Mouse (Mus musculus) testis, postnatal 14 days (tissue): ENCODE results near the gene Rassf1.

Experiments
- DNase-seq: peaks from one replicate; pipeline ENCODE4 v3.0.0; 2021; ENCODE audit warnings: low spot score

Rassf1 gene

DNA sequence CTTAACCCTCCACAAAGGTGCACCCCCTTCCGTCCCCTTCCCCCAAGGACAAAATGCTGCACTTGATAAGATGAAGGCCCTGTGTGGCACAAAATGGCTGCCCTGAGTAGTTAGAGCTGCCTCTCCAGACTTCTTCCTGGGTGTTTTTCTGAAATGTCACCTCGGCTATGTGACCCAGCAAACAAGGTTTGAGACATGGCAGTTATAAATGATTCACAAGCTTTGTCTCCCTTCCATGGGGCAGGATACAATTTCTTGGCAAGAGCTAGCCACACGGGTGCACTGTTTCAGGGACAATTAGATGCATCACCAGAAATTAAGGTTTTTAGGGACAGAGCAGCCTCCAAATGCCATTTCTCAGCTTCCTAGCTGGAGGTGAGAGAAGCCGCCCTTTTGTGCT lies 10.9 kb upstream of the Rassf1 start:
- no peak for DNase-seq

DNA sequence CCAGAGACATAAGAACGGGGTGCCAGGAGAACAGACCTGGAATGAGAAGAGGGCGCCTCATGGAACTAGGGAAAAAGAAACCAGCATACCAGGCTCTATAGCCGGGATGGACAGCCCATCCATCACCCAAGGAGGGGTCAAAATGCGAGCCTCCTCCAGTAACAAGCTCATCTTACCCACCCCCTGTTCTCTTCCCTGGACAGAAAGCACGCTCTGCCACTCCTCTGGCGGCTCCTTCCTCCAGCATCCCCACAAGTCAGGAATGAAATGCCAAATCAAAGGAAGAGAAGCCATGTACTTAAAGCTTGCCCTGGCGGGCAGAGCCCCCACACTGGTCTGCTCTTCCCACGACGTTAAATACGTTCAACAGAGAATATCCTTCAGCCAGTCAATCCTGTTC lies 10.3 kb upstream of the Rassf1 start:
- no peak for DNase-seq

DNA sequence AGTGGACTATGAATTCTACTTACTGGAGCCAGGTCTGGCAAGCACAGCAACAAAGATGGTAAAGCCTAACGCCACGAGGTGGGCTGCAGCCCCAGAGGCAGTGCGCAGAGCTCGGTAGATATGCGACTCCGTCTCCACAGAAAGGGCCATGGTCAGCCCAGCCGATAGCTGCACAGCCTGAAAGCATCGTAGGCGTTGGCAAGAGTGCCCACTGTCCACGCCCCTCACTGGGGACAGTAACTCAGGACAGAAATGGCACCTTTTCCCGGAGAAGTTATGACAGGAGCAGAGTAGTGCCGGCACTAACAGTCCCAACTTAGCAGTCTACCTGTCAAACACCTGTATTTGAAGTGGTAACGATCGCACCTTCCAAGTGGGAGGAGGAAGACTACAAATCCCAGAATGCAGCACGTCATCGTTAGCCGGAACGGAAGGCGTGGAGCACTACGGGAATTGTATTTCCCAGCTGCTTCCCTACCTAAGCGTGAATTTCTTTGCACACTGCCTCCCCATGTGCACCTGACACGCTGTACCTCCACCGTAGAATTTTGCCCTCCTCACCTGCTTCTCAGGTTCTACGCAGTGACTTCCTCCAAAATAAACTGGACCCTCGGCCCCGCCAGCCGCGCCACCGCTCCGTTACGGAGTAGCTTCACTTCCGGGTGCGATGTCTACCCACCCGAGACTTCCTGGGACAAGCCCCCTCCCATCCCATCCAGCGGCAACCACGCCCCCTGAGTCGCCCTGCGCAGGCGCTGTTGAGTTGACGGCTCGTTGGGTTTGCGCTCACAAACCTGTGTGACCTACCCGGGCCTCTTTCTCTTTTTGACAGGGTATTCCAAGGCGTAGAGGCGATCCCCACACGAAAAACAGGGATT lies 9.6 kb upstream of the Rassf1 start, which contains the start of the genes Cyb561d2 and Nprl2:
Gene Cyb561d2, minus strand, starts transcription at position 720 of the 878 bp plus-strand sequence.
Gene Nprl2, plus strand, starts transcription at position 753 of the 878 bp plus-strand sequence.
- peak; percentile 94 for DNase-seq

DNA sequence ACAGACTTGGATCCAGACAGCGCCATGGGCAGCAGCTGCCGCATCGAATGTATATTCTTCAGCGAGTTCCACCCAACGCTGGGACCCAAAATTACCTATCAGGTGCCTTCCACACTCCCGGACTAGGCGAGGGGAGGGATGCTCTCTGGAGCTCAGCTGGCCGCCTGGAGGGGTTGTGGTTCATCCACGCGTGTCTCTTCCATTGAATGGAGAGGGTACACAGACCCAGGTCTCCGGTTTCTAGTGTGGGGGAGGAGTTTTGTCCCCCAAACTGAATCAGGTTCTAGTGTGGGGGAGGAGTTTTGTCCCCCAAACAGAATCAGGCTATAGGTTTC lies 9.0 kb upstream of the Rassf1 start:
- no peak for DNase-seq

DNA sequence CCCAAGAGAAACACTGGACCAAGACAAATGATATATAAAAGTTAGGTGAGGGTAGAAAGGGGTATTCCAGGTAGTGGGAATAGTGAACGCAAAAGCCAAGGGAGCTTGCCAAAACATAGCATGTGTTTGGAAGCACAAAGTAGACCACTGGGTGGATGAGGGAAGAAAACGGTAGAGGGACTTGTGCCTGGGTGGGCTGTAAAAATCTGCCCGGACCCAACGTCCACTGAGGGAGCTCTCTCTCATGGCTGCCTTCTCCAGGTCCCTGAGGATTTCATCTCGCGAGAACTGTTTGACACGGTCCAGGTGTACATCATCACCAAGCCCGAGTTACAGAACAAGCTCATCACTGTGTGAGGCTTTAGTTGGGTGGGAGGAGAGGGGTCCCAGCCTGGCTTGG lies 8.6 kb upstream of the Rassf1 start:
- no peak for DNase-seq

DNA sequence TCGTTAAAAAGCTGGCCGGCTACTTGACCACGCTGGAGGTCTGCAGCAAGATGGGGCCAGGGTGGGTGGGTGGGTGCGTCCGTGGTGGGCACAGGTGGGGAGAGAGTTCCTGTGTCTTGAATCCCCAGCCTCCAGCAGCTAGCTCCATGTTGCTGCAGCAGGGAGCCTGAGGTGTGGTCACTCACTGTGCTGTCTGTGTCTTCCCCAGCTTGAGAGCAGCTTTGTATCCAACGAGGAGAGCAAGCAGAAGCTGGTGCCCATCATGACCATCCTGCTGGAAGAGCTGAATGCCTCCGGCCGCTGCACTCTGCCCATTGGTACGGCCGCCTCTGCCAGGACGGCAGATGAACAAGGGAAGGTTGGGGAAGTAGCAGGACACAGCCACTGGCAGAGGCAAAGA lies 8.1 kb upstream of the Rassf1 start:
- no peak for DNase-seq

DNA sequence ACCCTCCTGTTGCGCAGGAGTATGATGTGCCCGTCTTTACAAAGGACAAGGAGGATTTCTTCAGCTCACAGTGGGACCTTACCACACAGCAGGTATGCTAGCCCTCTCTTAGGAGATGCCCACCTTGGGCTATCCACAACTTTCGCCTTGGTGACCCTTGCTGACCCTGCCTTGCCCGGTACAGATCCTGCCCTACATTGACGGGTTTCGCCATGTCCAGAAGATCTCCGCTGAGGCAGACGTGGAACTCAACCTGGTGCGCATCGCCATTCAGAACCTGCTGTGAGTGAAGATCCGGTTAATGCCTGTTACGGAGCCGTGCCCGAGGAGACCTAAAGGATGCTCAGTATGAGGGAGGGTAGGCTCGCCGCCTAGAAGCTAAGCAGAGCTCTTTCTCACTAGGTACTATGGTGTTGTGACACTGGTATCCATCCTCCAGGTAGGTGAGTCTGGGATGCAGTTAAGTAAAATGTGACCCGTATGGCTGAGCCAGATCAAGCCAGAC lies 7.1 kb upstream of the Rassf1 start:
- no peak for DNase-seq

DNA sequence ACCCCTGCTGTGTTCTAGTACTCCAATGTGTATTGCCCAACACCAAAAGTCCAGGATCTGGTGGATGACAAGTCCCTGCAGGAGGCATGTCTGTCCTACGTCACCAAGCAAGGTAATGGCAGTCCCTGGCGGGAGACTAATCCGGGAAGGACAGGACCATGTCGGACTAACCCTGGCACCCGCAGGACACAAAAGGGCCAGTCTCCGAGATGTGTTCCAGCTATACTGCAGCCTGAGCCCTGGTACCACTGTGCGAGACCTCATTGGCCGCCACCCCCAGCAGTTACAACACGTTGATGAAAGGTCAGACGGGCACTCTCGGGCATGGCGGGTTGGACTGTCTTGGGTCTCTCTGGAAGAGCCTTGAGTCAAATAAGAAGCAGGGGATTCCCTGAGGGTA lies 6.6 kb upstream of the Rassf1 start:
- DNase-seq, result no peak

DNA sequence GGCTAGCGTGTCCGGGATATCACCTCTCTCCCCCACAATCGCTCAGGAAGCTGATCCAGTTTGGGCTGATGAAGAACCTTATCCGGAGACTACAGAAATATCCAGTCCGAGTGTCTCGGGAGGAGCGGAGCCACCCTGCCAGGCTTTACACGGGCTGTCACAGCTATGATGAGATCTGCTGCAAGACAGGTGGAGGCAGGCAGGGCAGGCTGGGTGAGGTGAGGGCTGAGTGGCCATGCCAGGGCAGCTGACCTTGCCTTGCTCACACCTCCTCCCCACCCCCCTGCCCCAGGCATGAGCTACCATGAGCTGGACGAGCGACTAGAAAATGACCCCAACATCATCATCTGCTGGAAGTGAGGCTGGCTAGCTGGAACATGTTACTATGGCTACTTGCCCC lies 6.2 kb upstream of the Rassf1 start:
- DNase-seq, result no peak

DNA sequence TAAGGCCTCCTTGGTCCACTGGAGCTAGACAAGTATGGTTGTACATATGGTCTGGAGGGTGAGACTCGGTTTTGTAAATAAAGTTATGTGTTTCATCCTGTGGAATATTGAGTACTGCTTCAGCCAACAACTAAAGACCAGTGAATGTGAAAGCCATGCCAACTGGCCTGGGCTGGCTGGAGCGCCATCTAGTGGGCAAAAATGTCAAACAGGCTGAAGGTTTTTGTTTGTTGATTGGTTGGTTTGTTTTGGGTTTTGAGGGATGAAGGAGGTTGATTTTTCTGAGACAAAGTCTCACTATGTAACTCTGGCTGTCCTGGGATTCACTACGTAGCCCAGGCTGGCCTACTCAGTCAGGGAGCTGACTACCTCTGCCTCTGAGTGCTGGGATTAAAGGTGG lies 5.8 kb upstream of the Rassf1 start:
- no peak for DNase-seq

DNA sequence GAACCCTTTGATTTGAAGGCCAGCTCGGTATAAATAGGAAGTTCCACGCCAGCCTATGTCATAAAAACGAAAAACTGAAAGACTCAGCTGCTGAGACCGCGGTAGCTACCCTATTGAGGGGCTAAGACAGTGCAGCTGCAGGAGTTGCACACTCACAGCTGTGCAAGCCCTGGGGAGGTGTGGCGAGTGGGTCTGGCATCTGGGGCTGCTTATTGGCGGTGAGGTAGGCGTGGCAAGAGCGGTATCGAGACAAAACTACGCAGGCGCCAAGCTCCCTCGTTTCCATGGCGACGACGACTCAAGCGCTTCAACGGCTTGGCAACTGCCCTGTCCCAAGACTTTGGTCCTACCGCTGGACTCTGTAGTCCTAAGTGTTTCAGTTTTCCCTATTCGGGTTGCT lies 4.3 kb upstream of the Rassf1 start, which contains the start of gene Zmynd10:
Gene Zmynd10, plus strand, starts transcription at position 273 of the 400 bp plus-strand sequence.
- peak; percentile 85 for DNase-seq

DNA sequence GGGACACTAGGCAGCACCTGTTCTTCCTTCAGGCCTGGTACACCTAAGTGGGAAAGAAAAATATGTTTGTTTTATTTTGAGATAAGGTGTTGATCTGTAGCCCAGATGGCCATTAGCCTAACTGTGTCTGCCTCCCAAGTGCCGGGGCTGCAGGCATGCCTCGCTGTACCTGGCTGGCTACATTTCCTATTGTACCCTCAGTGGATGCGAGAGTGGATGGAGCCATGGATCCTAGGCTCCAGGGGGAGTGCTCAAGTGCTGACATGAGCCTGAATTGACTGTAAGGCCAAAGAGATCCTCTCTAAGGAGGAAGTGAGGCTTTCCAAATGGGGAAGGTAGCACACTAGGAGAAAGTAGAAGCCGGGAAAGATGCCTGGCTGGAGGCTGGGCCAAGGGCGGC lies 3.4 kb upstream of the Rassf1 start:
- no peak for DNase-seq

DNA sequence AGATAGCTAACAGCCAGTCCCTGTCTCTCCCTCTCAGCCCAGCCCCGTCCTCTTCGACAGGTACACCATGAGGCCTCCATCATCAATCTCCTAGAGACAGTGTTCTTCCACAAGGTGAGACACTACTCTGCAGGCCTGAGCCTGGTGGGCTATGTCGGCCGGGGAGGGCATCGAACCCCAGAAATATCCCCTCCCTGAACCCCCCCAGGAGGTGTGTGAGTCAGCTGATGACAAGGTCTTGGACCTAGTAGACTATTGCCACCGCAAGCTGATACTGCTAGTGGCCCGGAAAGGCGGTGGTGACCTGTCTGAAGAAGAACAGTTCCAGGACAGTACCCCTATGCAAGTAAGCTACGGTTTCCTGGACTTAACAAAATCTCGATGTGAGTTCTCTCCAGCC lies 2.5 kb upstream of the Rassf1 start:
- DNase-seq, result no peak

DNA sequence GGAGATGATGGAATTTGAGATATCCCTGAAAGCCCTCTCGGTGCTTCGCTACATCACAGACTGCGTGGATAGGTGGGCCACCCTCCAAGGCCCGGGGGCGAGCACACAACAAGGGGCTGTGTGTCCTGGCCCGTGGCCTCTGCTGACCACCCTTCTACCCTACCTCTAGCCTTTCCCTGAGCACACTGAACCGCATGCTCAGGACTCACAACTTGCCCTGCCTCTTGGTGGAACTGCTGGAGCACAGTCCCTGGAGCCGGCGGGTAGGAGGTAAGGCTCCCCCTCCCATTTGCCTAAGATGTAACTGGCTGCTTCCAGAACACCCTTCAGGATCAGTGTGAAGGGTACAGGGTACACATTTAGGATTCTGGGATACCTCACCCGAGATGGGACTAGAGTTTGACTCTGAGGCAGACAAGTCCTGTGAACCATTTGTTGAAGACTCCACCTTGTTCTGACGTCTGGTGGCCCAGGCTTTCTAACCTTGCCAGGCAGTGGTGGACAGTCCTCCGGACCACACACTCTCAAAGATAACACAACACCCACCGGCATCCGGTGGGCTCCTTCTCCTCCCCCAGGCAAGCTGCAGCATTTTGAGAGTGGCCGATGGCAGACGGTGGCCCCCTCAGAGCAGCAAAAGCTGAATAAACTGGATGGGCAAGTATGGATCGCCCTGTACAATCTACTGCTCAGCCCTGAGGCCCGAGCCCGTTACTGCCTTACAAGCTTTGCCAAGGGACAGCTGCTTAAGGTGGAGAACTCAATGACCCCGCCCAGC lies 1.9 kb upstream of the Rassf1 start:
- DNase-seq, result no peak

DNA sequence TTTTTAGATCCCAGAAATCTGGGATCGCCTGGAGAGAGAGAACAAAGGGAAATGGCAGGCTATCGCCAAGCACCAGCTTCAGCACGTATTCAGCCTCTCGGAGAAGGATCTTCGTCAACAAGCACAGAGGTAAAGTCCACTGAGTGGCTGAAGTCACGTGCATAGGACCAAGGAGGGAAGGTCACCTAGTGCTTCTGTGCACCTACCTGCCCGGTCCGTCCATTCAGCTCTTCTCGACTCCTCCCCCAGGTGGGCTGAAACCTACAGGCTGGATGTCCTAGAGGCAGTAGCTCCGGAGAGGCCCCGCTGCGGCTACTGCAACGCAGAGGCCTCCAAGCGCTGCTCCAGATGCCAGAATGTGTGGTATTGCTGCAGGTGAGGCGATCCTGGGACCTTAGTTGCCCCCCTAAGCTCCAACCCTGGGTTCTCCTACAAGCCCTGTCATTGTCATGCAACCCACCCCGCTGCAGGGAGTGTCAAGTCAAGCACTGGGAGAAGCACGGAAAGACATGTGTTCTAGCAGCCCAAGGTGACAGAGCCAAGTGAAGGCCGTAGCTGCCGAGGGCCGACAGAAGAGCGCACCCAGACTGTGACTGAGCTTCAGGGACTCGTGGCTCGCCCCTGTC lies 751 bp upstream of the Rassf1 start:
- DNase-seq, result no peak

DNA sequence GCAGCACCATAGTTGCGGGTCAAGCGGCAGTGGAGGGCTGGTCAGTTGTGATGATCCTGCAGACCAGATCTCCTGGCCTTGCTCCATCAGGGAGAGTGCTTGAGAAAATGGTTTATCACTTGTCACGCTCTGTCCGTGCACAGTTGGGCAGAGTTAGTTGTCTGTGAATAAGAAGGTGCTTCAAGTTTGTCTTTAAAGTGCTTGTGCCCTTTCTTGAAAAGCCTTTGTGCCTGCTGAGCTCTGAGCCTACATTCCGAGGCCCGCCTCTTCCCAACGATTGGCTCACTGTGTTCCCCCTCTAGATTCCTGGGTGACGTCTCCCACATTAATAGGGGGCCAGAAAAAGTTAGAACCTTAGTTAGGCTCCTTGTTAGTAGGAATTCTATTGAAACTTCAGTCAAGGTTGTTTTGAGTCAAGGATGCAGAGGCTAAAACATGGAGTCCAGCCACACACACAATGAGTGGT lies 568 bp downstream of the Rassf1 start:
- no peak for DNase-seq

DNA sequence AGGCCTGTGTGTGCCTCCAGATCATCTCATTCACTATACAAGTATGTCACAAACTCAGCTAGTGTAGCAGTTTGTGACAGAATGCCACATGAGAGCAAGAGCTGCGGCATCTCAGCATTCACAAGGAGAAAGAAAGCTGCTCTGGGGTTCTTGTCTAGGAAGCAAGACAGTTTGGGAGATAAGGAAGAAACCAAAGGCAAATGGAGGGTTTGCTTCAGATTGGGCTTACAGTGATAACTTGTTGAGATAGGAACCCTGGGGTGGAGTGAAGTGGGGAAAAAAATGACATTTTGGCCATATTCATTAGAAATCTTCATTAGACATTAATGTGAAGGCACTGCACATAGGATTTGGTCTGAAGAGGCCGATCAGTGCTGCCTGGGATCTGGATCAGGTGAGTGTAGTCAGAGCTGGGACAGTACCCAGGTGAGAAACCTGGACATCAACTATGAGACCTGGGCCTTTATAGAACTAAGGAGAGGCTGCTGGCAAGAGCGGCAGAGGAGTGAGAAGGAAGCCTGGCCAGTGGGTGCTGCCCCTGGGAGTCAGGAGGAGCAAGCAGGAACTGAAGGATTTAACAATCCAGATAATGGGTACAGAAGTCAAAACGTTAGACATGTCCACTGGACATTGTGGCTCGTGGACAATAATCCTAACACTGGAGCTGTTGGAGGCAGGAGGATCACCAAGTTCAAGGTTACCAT lies 1.5 kb downstream of the Rassf1 start:
- DNase-seq, result no peak

DNA sequence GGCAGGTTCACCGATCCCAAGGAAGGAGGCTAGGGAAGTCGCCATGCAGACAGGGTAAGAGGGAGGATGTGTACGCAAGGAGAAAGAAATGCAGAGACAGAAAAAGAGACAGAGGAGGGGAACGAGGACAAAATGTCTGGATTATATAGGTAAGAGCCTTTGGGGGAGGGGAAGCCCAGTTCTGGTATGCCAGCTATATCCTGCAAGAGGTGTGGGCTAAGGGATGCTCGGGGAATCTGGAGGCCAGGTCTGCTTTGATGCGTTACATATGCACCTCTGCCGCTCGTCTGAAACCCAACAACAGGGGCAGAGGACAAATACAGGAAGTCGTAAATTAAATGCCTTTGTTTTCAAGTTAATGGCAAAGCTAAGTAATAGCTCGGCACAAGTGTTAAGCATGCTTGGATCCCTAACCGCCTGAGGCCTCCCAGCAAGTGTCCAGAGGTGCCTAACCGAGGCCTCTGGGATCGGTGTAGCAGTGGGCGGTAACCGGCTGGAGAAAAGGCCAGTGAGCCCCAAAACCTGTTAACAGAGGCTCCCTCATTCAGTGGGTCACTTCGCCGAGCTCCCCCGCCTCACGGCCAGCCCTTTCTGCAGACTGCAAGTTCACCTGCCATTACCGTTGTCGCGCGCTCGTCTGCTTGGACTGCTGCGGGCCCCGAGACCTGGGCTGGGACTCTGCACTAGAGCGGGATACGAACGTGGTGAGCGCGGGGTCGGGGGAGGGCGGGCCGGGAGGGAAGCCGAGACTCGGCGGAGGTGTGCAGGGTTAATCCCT lies 2.4 kb downstream of the Rassf1 start:
- DNase-seq, result peak; percentile 69

DNA sequence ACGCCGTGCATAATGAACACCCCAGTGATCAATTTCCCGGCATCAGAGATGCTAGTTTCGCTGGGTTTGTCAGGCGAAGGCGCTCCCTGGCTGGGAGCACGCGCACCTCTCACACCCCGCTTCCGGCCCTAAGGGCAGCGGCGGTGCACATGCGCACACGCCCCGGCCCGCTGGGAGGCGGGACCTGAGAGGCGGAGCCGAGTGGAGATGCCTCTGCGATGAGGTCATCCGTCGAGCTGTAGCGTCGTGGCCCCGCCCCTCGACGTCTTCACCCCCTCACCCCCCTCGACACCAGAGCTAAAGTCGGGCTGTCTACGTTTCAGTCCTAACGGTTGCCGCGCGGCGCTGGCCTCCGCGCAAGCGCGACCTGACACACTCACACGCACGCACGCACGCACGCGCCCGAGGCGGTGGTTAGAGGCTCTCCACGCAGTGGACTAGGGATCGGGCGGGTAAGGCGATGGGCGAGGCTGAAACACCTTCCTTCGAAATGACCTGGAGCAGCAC lies 3.0 kb downstream of the Rassf1 start:
- peak; percentile 96 for DNase-seq

DNA sequence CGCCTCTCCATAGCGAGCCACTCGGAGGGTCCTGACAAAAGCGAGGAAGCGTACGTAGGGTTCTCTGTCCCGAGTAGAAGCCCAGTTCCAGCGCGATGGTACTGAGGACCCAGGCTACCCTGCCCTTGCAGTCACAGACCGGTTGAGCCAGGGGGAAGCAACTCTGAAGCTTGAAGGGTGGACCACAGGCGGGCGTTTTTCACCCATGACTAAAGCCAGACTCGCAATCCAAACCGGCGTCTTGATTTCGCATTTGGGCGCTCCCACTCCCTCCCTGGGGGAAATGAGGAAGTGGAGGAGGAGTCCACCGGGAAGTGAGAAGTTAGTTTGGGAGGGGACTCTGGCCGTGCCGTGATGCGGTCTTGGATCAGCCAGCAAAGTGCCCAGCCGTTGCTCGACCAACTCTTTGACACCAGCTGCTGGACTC lies 3.7 kb downstream of the Rassf1 start:
- DNase-seq, result no peak

DNA sequence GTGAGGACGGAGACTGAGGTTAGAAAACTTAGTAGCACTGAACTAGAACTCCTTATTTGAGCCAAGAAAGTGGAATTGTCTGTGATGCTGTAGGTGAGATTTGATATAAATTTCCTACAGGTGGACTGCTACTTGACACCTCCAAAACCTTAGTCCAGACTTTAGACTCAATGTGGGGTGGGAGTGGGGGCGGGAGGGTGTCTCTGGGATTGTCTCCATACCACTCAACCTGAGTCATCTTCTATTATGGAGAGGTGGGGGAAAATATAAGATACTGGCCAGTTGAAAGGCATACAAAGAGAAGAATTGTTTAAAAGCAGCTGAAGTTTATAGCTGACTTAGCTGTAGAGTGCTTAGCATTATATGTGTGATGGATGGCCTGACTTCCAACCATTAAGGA lies 4.3 kb downstream of the Rassf1 start:
- no peak for DNase-seq
